21 mouse cellular contexts compared by ENCODE assay signal in the genomic region with DNA sequence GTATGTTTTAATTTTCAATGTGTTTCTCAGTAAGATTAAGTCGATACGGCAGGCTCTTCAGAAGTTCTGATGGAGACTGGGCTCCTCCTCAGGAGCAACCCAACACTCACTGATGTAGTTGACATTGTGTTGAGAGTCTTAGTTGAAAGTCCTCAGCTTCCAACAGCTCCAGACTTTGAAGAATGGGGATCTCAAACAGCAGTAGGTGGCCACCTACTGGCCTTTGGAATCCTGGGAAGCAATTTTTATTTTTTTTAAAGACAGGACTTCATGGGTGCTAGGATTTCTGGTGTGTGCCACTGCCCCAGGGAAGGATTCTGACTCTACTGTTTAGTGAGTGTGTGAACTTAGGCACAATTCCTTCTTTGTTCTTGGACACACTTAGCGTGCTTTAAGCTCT.
DNase-seq lines count a peak whose midpoint lies in the region; ATAC-seq and TF ChIP-seq lines count a peak whose summit lies in the region.
"Had no signal": no experiment of that assay in that cellular context is flagged by ENCODE, and none has a peak within 500 bp of the region (broad histone marks: within the 10 kb centered on the region; RNA-seq: fewer than 3 reads in every experiment).

No protein-coding gene starts in this region.

- no peaks in the 10 kb centered on the region for H3K9me3 ChIP-seq in stomach, postnatal 0 days (ENCODE audit: control insufficient read depth, low read length)
- H3K9me3 ChIP-seq: embryonic facial prominence, embryonic 10.5 days; forebrain, embryonic 13.5 days had no signal

- 0 out of 2 replicates have a peak, but pooled peaks have one; percentile 16 for ATAC-seq in frontal cortex, adult (ENCODE audit: low TSS enrichment)
- no peak for ATAC-seq in stomach, postnatal 0 days (ENCODE audit: low FRiP score, low TSS enrichment)
- ATAC-seq: activated CD4-positive, CD25-positive, alpha-beta regulatory T cell, adult 4 months; forebrain, embryonic 13.5 days; forebrain, postnatal 0 days; hindbrain, embryonic 16.5 days; inflammation-experienced regulatory T-cells, adult 6 months; Patski had no signal

- H3K27ac ChIP-seq in layer of hippocampus, adult 2 months = no peak overlapping the region
- no peak overlapping the region for H3K27ac ChIP-seq in stomach, postnatal 0 days (replicated peaks)
- H3K27ac ChIP-seq: embryonic facial prominence, embryonic 10.5 days; forebrain, embryonic 13.5 days; hindbrain, embryonic 12.5 days had no signal

- H3K4me1 ChIP-seq in stomach, postnatal 0 days (replicated peaks; ENCODE audit: control insufficient read depth, insufficient read depth) = no peaks in the 10 kb centered on the region
- H3K4me1 ChIP-seq: forebrain, embryonic 13.5 days; hindbrain, embryonic 12.5 days had no signal

- TF ChIP-seq EP300 in stomach, postnatal 0 days (optimal IDR thresholded peaks at IDR 0.05) = no peak

- H3K9ac ChIP-seq in stomach, postnatal 0 days (ENCODE audit: low read length) = no peak overlapping the region
- H3K9ac ChIP-seq: forebrain, embryonic 13.5 days; forebrain, postnatal 0 days; hindbrain, embryonic 12.5 days had no signal

- DNase-seq in frontal cortex, postnatal 36 days (ENCODE audit: low spot score in 2 of 2) = no peak
- no peak for DNase-seq in layer of hippocampus, adult 2 months (ENCODE audit: low spot score in 2 of 2)
- no peak for DNase-seq in layer of hippocampus, adult 18-20 months (ENCODE audit: low spot score in 2 of 2)
- peak; percentile 77 for DNase-seq in 416B (ENCODE audit: low read depth)
- DNase-seq in stomach, postnatal 0 days (ENCODE audit: low spot score) = no peak
- DNase-seq in testis, postnatal 10 days (ENCODE audit: low spot score) = no peak
- DNase-seq: adrenal gland, postnatal 14 days; cerebellum, adult 18-20 months; cerebellum, postnatal 10 days; forebrain, postnatal 0 days; gastrocnemius, postnatal 10 days; heart, postnatal 10 days; heart, postnatal 4 days had no signal

- no peaks in the 10 kb centered on the region for H3K27me3 ChIP-seq in stomach, postnatal 0 days (ENCODE audit: control insufficient read depth, insufficient read depth, low read length)
- H3K27me3 ChIP-seq: forebrain, embryonic 13.5 days; hindbrain, embryonic 12.5 days had no signal

- TF ChIP-seq CTCF in layer of hippocampus, adult 2 months (conservative IDR thresholded peaks at IDR 0.05) = peak; percentile 57
- peak; percentile 14; the same call in 1 of the 2 replicates for TF ChIP-seq CTCF in stomach, postnatal 0 days (IDR thresholded peaks at IDR 0.05; ENCODE audit: low read depth)

- H3K4me2 ChIP-seq in stomach, postnatal 0 days (replicated peaks; ENCODE audit: low read depth) = no peak overlapping the region
- H3K4me2 ChIP-seq: forebrain, embryonic 13.5 days; hindbrain, embryonic 12.5 days had no signal

- WGBS in stomach, postnatal 0 days = 72% methylated on average over 3 of the region's 3 CpGs

- no peaks in the 10 kb centered on the region for H3K36me3 ChIP-seq in stomach, postnatal 0 days (ENCODE audit: control insufficient read depth, insufficient read depth, low read length)
- H3K36me3 ChIP-seq: embryonic facial prominence, embryonic 10.5 days; hindbrain, embryonic 12.5 days had no signal

- H3K4me3 ChIP-seq in layer of hippocampus, adult 2 months = no peak overlapping the region
- H3K4me3 ChIP-seq in stomach, postnatal 0 days (ENCODE audit: low read depth, low read length) = no peak overlapping the region
- H3K4me3 ChIP-seq: embryonic facial prominence, embryonic 10.5 days; forebrain, embryonic 13.5 days; hindbrain, embryonic 12.5 days had no signal
